Mouse (Mus musculus) heart, embryonic 11.5 days (tissue): ENCODE results near the gene Lrmda. TPM values are rescaled to one million over a fixed set of nuclear protein-coding genes. Genes with fewer than 3 reads are reported as not detected.

Experiments used
- ATAC-seq: fragments of 200-750 bp; cut with Nextera tagmentation; replicated peaks from 2 replicates; pipeline ENCODE4 v1.8.0; 2017; ENCODE audit warnings: moderate library complexity; ENCODE audit not compliant: insufficient number of reproducible peaks, low FRiP score, low TSS enrichment
- H3K27ac ChIP-seq: fragments of 300-500 bp; sonication (generic); 2 replicates; pipeline ENCODE4 v1.5.1; 2014; ENCODE audit warnings: mild to moderate bottlenecking, low read depth, low read length
- H3K27me3 ChIP-seq: fragments of 300-500 bp; sonication (generic); 2 replicates; pipeline ENCODE4 v1.6.1; 2014; ENCODE audit warnings: mild to moderate bottlenecking, low read length, mixed read lengths; ENCODE audit not compliant: control insufficient read depth, insufficient read depth
- H3K36me3 ChIP-seq: fragments of 300-500 bp; sonication (generic); 2 replicates; pipeline ENCODE4 v1.6.1; 2014; ENCODE audit warnings: mild to moderate bottlenecking, low read length, moderate library complexity, mixed read lengths; ENCODE audit not compliant: control insufficient read depth, insufficient read depth
- H3K4me1 ChIP-seq: fragments of 300-500 bp; sonication (generic); 2 replicates; pipeline ENCODE4 v1.6.1; 2014; ENCODE audit warnings: low read length; ENCODE audit not compliant: control insufficient read depth, insufficient read depth
- H3K4me2 ChIP-seq: fragments of 300-500 bp; sonication (generic); 2 replicates; pipeline ENCODE4 v1.6.1; 2014; ENCODE audit warnings: mild to moderate bottlenecking, moderate library complexity
- H3K4me3 ChIP-seq: fragments of 300-500 bp; sonication (generic); 2 replicates; pipeline ENCODE4 v1.5.1; 2014; ENCODE audit warnings: low read depth, low read length
- H3K9ac ChIP-seq: fragments of 300-500 bp; sonication (generic); 2 replicates; pipeline ENCODE4 v1.6.1; 2014; ENCODE audit warnings: mild to moderate bottlenecking, low read depth, low read length, moderate library complexity
- H3K9me3 ChIP-seq: fragments of 300-500 bp; sonication (generic); replicated peaks from 2 replicates; pipeline ENCODE4 v1.6.1; 2016; ENCODE audit warnings: low read length; ENCODE audit not compliant: control insufficient read depth
- WGBS: fragments of 180-500 bp; shearing (Covaris S2); extraction: QIAGEN DNeasy Blood & Tissue Kit; methylation state at CpG from one replicate; pipeline ENCODE4 v1.1.7; 2014; ENCODE audit not compliant: insufficient replicate concordance; 5-methylcytosine and 5-hydroxymethylcytosine counted together
- polyA plus RNA-seq: library from polyadenylated mRNA; unstranded; fragments of >200 nt; fragmentation: Nextera tagmentation; extraction: Ambion mirVana; gene quantifications from 2 replicates; pipeline ENCODE4 v1.2.1, GENCODE M21; 2014

Gene Lrmda
- polyA plus RNA-seq, 1 experiment from 2014 or later, result 0.70 TPM

- H3K27ac ChIP-seq, result no peak overlapping the region
- no peak overlapping the region for H3K4me2 ChIP-seq
- H3K9ac ChIP-seq, result no peak overlapping the region
- no peaks in the 10 kb centered on the region for H3K9me3 ChIP-seq
- peaks cover 15% of the 10 kb centered on the region for H3K4me1 ChIP-seq
- H3K27me3 ChIP-seq, result no peaks in the 10 kb centered on the region
- 23% methylated on average over 2 of the region's 2 CpGs for WGBS
- ATAC-seq, result no peak
- H3K36me3 ChIP-seq, result no peaks in the 10 kb centered on the region
- no peak overlapping the region for H3K4me3 ChIP-seq
Measured at GRCm38 (mm10) chr14:22155034-22155433, 135.5 kb downstream of the Lrmda start.

GRCm38 (mm10) chr14:22155512-22156026 is 136.1 kb downstream of the Lrmda start:
- Histone ChIP-seq H3K4me1 (peaks cover 15% of the 10 kb centered on the region), H3K9ac (no peak overlapping the region), H3K27ac (no peak overlapping the region), H3K27me3 (no peaks in the 10 kb centered on the region), H3K36me3 (no peaks in the 10 kb centered on the region), H3K4me3 (no peak overlapping the region), H3K4me2 (no peak overlapping the region), H3K9me3 (no peaks in the 10 kb centered on the region)
- WGBS, result 53% methylated on average over 4 of the region's 4 CpGs
- no peak for ATAC-seq

GRCm38 (mm10) chr14:22156991-22157390 is 137.5 kb downstream of the Lrmda start:
- Histone ChIP-seq H3K4me1 (peaks cover 15% of the 10 kb centered on the region), H3K4me2 (no peak overlapping the region), H3K9ac (no peak overlapping the region), H3K9me3 (no peaks in the 10 kb centered on the region), H3K27me3 (no peaks in the 10 kb centered on the region), H3K27ac (no peak overlapping the region), H3K36me3 (no peaks in the 10 kb centered on the region), H3K4me3 (no peak overlapping the region)
- 55% methylated on average over 6 of the region's 6 CpGs for whole genome bisulfite sequencing
- ATAC-seq, result no peak

- Histone ChIP-seq H3K9me3 (no peaks in the 10 kb centered on the region), H3K27ac (no peak overlapping the region), H3K9ac (no peak overlapping the region), H3K4me2 (no peak overlapping the region), H3K4me1 (no peaks in the 10 kb centered on the region), H3K36me3 (no peaks in the 10 kb centered on the region), H3K27me3 (no peaks in the 10 kb centered on the region), H3K4me3 (no peak overlapping the region)
- no peak for ATAC-seq
- WGBS, result 35% methylated on average over 3 of the region's 3 CpGs
Measured at GRCm38 (mm10) chr14:22161416-22161815, 141.9 kb downstream of the Lrmda start.

- 52% methylated on average over 7 of the region's 7 CpGs for WGBS
- Histone ChIP-seq H3K4me2 (no peak overlapping the region), H3K27ac (no peak overlapping the region), H3K9me3 (no peaks in the 10 kb centered on the region), H3K36me3 (no peaks in the 10 kb centered on the region), H3K9ac (no peak overlapping the region), H3K4me1 (peaks cover 7% of the 10 kb centered on the region), H3K27me3 (no peaks in the 10 kb centered on the region), H3K4me3 (no peak overlapping the region)
- no peak for ATAC-seq
Measured at GRCm38 (mm10) chr14:22167285-22167684, 147.8 kb downstream of the Lrmda start.

- Histone ChIP-seq H3K9ac (no peak overlapping the region), H3K9me3 (no peaks in the 10 kb centered on the region), H3K4me2 (peak overlapping the region; percentile 17; the same call in 1 of the 2 replicates), H3K4me3 (no peak overlapping the region), H3K4me1 (peaks cover 7% of the 10 kb centered on the region), H3K27ac (no peak overlapping the region), H3K27me3 (no peaks in the 10 kb centered on the region), H3K36me3 (no peaks in the 10 kb centered on the region)
- ATAC-seq, result no peak; the same call in 1 of the 2 replicates
- 35% methylated on average over 11 of the region's 11 CpGs for WGBS
Measured at GRCm38 (mm10) chr14:22168077-22168794, 148.7 kb downstream of the Lrmda start.

- Histone ChIP-seq H3K4me2 (peak overlapping the region; percentile 17; the same call in 1 of the 2 replicates), H3K36me3 (no peaks in the 10 kb centered on the region), H3K4me1 (peaks cover 7% of the 10 kb centered on the region), H3K9me3 (no peaks in the 10 kb centered on the region), H3K9ac (no peak overlapping the region), H3K27ac (no peak overlapping the region), H3K4me3 (no peak overlapping the region), H3K27me3 (no peaks in the 10 kb centered on the region)
- no peak for ATAC-seq
- WGBS, result 37% methylated on average over 14 of the region's 14 CpGs
Measured at GRCm38 (mm10) chr14:22168795-22169568, 149.5 kb downstream of the Lrmda start.

- 59% methylated on average over 9 of the region's 9 CpGs for WGBS
- Histone ChIP-seq H3K9me3 (no peaks in the 10 kb centered on the region), H3K9ac (no peak overlapping the region), H3K36me3 (no peaks in the 10 kb centered on the region), H3K4me2 (no peak overlapping the region), H3K4me1 (no peaks in the 10 kb centered on the region), H3K4me3 (no peak overlapping the region), H3K27ac (no peak overlapping the region), H3K27me3 (no peaks in the 10 kb centered on the region)
- ATAC-seq, result no peak
Measured at GRCm38 (mm10) chr14:22174757-22175156, 155.2 kb downstream of the Lrmda start.
